Mouse (Mus musculus): ENCODE measurements around the gene Ifna14. TPM values are rescaled to one million over a fixed set of nuclear protein-coding genes. Genes with fewer than 3 reads are reported as not detected.

The Ifna14 gene
- not detected for polyA plus RNA-seq (2014; fragmentation: Illumina TruSeq; extraction: RNeasy Lipid Tissue Mini Kit (QIAGEN cat#74804); ENCODE audit: low replicate concordance)

DNA sequence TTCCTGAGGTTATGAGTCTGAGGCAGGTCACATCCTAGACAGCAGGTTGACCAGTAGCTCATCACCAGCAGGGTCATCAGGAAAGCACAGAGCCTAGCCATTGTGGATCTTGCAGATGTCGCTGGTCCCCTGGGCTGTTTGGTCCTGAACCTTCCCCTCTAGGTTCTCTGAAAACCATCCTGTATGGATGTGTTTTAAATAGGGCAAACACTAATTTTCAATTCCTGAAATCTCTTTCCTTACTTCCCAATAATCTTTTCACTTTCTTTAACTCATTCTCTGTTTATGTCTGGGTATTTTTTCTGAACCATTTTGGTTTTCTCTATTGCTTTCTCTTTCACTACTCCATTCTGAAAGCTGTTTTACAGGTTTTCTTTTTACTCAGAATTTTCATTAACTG lies at the start of gene Ifna14:
Gene Ifna14 (minus strand): TSS at position 101 of the 400 bp plus-strand sequence.

DNA sequence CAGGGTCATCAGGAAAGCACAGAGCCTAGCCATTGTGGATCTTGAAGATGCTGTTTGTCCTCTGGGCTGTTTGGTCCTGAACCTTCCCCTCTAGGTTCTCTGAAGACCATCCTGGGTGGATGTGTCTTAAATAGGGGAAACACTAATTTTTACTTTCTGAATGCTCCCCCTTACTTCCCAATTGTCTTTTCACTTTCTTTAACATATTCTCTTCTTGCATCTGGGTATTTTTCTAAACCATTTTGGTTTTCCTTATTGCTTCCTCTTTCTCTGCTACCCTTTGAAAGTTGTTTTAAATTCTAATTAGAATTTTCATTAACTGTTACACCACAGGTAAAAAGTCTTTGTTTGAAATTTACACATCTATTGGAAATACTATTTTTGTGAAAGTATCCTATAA lies 31.7 kb upstream of the Ifna14 start, which contains the start of gene Ifna12:
Gene Ifna12 (minus strand): TSS at position 101 of the 400 bp plus-strand sequence.

GRCm38 (mm10) chr4:88592285-88592684 lies 20.7 kb upstream of the Ifna14 start, which contains the start of gene Ifna9:
TSS of gene Ifna9 (minus strand) at chr4:88592385.

GRCm38 (mm10) chr4:88558145-88558544 lies 13.5 kb downstream of the Ifna14 start, which contains the start of gene Ifna15:
TSS of gene Ifna15 (minus strand) at chr4:88558245.

GRCm38 (mm10) chr4:88522674-88523073 lies 48.9 kb downstream of the Ifna14 start, which contains the start of gene Ifnb1:
TSS of gene Ifnb1 (minus strand) at chr4:88522774.

Other genes starting within 250 kb of the Ifna14 start
- 10.3 TPM for gene Hacd4, start 132.9 kb downstream of the Ifna14 start, polyA plus RNA-seq (2014; fragmentation: Illumina TruSeq; extraction: RNeasy Lipid Tissue Mini Kit (QIAGEN cat#74804); ENCODE audit: low replicate concordance)
- gene Ifnb1, start 49.0 kb downstream of the Ifna14 start, polyA plus RNA-seq (2014; fragmentation: Illumina TruSeq; extraction: RNeasy Lipid Tissue Mini Kit (QIAGEN cat#74804); ENCODE audit: low replicate concordance) = not detected
- gene Ifna15, start 13.6 kb downstream of the Ifna14 start, polyA plus RNA-seq (2014; fragmentation: Illumina TruSeq; extraction: RNeasy Lipid Tissue Mini Kit (QIAGEN cat#74804); ENCODE audit: low replicate concordance) = not detected
- not detected for gene Ifna9, start 20.6 kb upstream of the Ifna14 start, polyA plus RNA-seq (2014; fragmentation: Illumina TruSeq; extraction: RNeasy Lipid Tissue Mini Kit (QIAGEN cat#74804); ENCODE audit: low replicate concordance)
- not detected for gene Ifna12, start 31.6 kb upstream of the Ifna14 start, polyA plus RNA-seq (2014; fragmentation: Illumina TruSeq; extraction: RNeasy Lipid Tissue Mini Kit (QIAGEN cat#74804); ENCODE audit: low replicate concordance)
- gene C87499, start 62.6 kb upstream of the Ifna14 start, polyA plus RNA-seq (2014; fragmentation: Illumina TruSeq; extraction: RNeasy Lipid Tissue Mini Kit (QIAGEN cat#74804); ENCODE audit: low replicate concordance) = not detected
- gene Ifna13, start 72.7 kb upstream of the Ifna14 start, polyA plus RNA-seq (2014; fragmentation: Illumina TruSeq; extraction: RNeasy Lipid Tissue Mini Kit (QIAGEN cat#74804); ENCODE audit: low replicate concordance) = not detected
- gene Ifna16, start 105.1 kb upstream of the Ifna14 start, polyA plus RNA-seq (2014; fragmentation: Illumina TruSeq; extraction: RNeasy Lipid Tissue Mini Kit (QIAGEN cat#74804); ENCODE audit: low replicate concordance) = not detected
- not detected for gene Ifna2, start 112.1 kb upstream of the Ifna14 start, polyA plus RNA-seq (2014; fragmentation: Illumina TruSeq; extraction: RNeasy Lipid Tissue Mini Kit (QIAGEN cat#74804); ENCODE audit: low replicate concordance)
- gene Ifnab, start 119.6 kb upstream of the Ifna14 start, polyA plus RNA-seq (2014; fragmentation: Illumina TruSeq; extraction: RNeasy Lipid Tissue Mini Kit (QIAGEN cat#74804); ENCODE audit: low replicate concordance) = not detected
- gene Gm26566, start 150.0 kb upstream of the Ifna14 start, polyA plus RNA-seq (2014; fragmentation: Illumina TruSeq; extraction: RNeasy Lipid Tissue Mini Kit (QIAGEN cat#74804); ENCODE audit: low replicate concordance) = not detected
- gene Klhl9, start 150.7 kb upstream of the Ifna14 start, polyA plus RNA-seq (2014; fragmentation: Illumina TruSeq; extraction: RNeasy Lipid Tissue Mini Kit (QIAGEN cat#74804); ENCODE audit: low replicate concordance) = 117 TPM
- gene Gm13271, start 183.1 kb upstream of the Ifna14 start, polyA plus RNA-seq (2014; fragmentation: Illumina TruSeq; extraction: RNeasy Lipid Tissue Mini Kit (QIAGEN cat#74804); ENCODE audit: low replicate concordance) = not detected
- not detected for gene Gm13283, start 188.3 kb upstream of the Ifna14 start, polyA plus RNA-seq (2014; fragmentation: Illumina TruSeq; extraction: RNeasy Lipid Tissue Mini Kit (QIAGEN cat#74804); ENCODE audit: low replicate concordance)
- gene Gm13290, start 202.0 kb upstream of the Ifna14 start, polyA plus RNA-seq (2014; fragmentation: Illumina TruSeq; extraction: RNeasy Lipid Tissue Mini Kit (QIAGEN cat#74804); ENCODE audit: low replicate concordance) = not detected
- gene Gm13289, start 205.1 kb upstream of the Ifna14 start, polyA plus RNA-seq (2014; fragmentation: Illumina TruSeq; extraction: RNeasy Lipid Tissue Mini Kit (QIAGEN cat#74804); ENCODE audit: low replicate concordance) = not detected
- not detected for gene Gm13272, start 208.1 kb upstream of the Ifna14 start, polyA plus RNA-seq (2014; fragmentation: Illumina TruSeq; extraction: RNeasy Lipid Tissue Mini Kit (QIAGEN cat#74804); ENCODE audit: low replicate concordance)
- not detected for gene Ifnz, start 210.3 kb upstream of the Ifna14 start, polyA plus RNA-seq (2014; fragmentation: Illumina TruSeq; extraction: RNeasy Lipid Tissue Mini Kit (QIAGEN cat#74804); ENCODE audit: low replicate concordance)
- not detected for gene Gm13276, start 213.9 kb upstream of the Ifna14 start, polyA plus RNA-seq (2014; fragmentation: Illumina TruSeq; extraction: RNeasy Lipid Tissue Mini Kit (QIAGEN cat#74804); ENCODE audit: low replicate concordance)
- not detected for gene Gm13277, start 216.8 kb upstream of the Ifna14 start, polyA plus RNA-seq (2014; fragmentation: Illumina TruSeq; extraction: RNeasy Lipid Tissue Mini Kit (QIAGEN cat#74804); ENCODE audit: low replicate concordance)
- not detected for gene Gm13278, start 219.8 kb upstream of the Ifna14 start, polyA plus RNA-seq (2014; fragmentation: Illumina TruSeq; extraction: RNeasy Lipid Tissue Mini Kit (QIAGEN cat#74804); ENCODE audit: low replicate concordance)
- gene Gm13275, start 222.7 kb upstream of the Ifna14 start, polyA plus RNA-seq (2014; fragmentation: Illumina TruSeq; extraction: RNeasy Lipid Tissue Mini Kit (QIAGEN cat#74804); ENCODE audit: low replicate concordance) = not detected
- gene Gm13279, start 225.6 kb upstream of the Ifna14 start, polyA plus RNA-seq (2014; fragmentation: Illumina TruSeq; extraction: RNeasy Lipid Tissue Mini Kit (QIAGEN cat#74804); ENCODE audit: low replicate concordance) = not detected
- not detected for gene Gm13285, start 227.9 kb upstream of the Ifna14 start, polyA plus RNA-seq (2014; fragmentation: Illumina TruSeq; extraction: RNeasy Lipid Tissue Mini Kit (QIAGEN cat#74804); ENCODE audit: low replicate concordance)
- gene Gm13287, start 231.5 kb upstream of the Ifna14 start, polyA plus RNA-seq (2014; fragmentation: Illumina TruSeq; extraction: RNeasy Lipid Tissue Mini Kit (QIAGEN cat#74804); ENCODE audit: low replicate concordance) = not detected
- not detected for gene Gm13288, start 233.7 kb upstream of the Ifna14 start, polyA plus RNA-seq (2014; fragmentation: Illumina TruSeq; extraction: RNeasy Lipid Tissue Mini Kit (QIAGEN cat#74804); ENCODE audit: low replicate concordance)
- gene Ifna7, start 244.4 kb upstream of the Ifna14 start, polyA plus RNA-seq (2014; fragmentation: Illumina TruSeq; extraction: RNeasy Lipid Tissue Mini Kit (QIAGEN cat#74804); ENCODE audit: low replicate concordance) = not detected
- not detected for gene Ifna11, start 248.2 kb upstream of the Ifna14 start, polyA plus RNA-seq (2014; fragmentation: Illumina TruSeq; extraction: RNeasy Lipid Tissue Mini Kit (QIAGEN cat#74804); ENCODE audit: low replicate concordance)

Data from small intestine, adult 10 weeks (tissue).